Mouse (Mus musculus) lung, adult 18-20 months (tissue): Measurements from ENCODE around the gene Fbxo17.

ENCODE experiments used
- DNase-seq, 2 experiments: peaks; one replicate each; pipeline ENCODE4 v3.0.0; 2022; ENCODE audit warnings: mixed read lengths in 2 of 2

Fbxo17 gene

GRCm38 (mm10) chr7:28719159-28719558, 2.6 kb downstream of the Fbxo17 start:
- DNase-seq, result no peak

DNA sequence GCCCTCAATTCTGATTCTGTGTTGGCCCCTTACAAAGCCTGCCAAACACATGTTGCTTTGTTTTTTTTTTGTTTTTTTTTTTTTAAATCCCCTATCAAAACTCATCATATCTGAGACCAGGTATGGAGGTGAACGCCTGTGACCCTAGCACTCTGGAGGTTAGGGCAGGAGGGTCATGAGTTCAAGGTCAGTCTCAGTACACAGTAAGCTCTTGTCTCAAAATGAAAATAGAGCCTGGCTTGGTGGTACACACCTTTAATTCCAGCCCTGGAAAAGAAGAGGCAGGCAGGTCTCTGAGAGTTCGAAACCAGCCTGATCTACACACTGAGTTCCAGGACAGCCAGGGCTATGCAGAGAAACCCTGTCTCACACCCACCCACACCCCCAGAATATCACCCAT, 3.0 kb downstream of the Fbxo17 start:
- no peak for DNase-seq

DNA sequence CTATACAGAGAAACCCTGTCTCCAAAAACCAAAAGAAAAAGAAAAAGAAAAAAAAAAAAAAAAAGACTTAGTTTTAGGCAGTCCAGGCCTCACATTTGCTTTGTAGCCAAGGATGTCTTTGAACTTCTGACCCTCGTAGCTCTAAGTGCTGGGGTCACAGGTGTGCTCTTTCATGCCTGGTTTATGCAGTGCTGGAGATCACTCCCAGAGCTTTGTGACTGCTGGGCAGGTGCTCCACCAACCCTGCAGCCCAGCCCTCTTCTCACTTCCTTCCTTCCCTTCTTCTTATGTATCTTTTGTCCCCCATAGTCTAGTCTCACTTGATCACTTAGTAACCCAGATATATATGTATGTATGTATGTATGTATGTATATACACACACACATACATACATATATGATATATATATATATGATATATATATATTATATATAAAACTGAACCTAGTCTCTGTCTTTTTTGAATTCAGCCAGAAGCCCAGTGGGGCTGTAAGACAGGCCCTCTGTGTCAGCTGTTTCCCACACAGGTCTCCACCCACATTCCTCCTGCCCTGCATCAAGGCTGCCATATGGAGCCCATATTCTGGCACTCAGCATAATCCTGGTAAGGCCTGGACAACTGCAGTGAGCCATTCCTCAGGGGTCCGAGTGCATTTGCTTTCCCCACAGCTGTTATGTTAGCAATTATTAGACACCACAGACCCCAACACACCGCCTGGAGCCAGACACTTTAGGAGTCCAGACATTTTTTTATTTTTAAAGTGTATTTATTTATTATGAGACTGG, 4.3 kb downstream of the Fbxo17 start:
- DNase-seq, result no peak

GRCm38 (mm10) chr7:28722079-28722478, 5.5 kb downstream of the Fbxo17 start:
- DNase-seq, result no peak

GRCm38 (mm10) chr7:28724613-28725012, 8.0 kb downstream of the Fbxo17 start:
- DNase-seq, result no peak

GRCm38 (mm10) chr7:28726600-28726999, 10.0 kb downstream of the Fbxo17 start:
- DNase-seq, result peak; percentile 64 to 78

- no peak for DNase-seq
Observed at GRCm38 (mm10) chr7:28727649-28728340, 11.2 kb downstream of the Fbxo17 start.

GRCm38 (mm10) chr7:28732341-28733142, 15.9 kb downstream of the Fbxo17 start:
- peak; percentile 92 to 94 for DNase-seq

GRCm38 (mm10) chr7:28733211-28733610, 16.6 kb downstream of the Fbxo17 start:
- no peak for DNase-seq

- peak; percentile 53 to 62 for DNase-seq
Observed at GRCm38 (mm10) chr7:28735701-28736100, 19.1 kb downstream of the Fbxo17 start.

DNA sequence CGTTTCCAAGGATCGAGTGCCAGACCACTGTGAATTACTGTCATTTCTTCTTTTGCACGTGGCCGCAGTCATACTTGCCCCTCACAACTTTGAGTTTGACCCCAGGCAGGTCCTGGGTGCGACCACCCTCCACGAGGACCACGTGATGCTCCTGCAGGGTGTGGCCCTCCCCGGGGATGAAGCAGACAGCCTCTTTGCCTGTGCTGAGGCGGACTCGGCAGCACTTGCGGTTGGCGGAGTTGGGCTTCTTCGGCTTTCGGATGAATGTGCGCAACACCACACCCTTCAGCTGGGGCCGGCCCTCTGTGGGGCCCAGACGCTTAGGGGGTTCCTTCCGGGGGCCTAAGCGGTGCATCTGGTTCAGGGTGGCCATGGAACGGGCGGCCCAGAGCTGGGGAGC, 23.2 kb downstream of the Fbxo17 start:
- DNase-seq, result no peak

GRCm38 (mm10) chr7:28740949-28741348, 24.3 kb downstream of the Fbxo17 start:
- no peak for DNase-seq

DNA sequence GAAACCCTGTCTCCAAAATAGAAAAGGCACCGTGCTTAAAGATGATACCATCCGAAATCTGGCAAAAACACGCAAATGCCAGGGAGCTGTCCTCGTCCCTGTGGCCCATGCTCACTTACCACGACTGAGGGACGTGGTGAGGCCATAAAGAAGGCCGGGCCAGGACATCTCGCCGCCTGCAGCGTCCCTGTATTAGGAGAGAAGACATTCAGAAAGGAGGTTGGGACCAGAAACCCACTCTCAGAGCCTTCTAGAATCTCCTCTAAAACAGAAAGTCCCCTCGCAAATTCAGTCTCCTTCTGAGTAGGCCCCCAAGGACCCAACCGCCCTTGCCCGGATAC, 24.7 kb downstream of the Fbxo17 start:
- DNase-seq, result no peak

- peak; percentile 96 to 97 for DNase-seq
Observed at GRCm38 (mm10) chr7:28741709-28742438, 25.3 kb downstream of the Fbxo17 start, which contains the start of the genes Mrps12 and Sars2. Gene Mrps12, minus strand, starts transcription at chr7:28741820. Gene Sars2, plus strand, starts transcription at chr7:28741992.

GRCm38 (mm10) chr7:28749935-28750334, 33.3 kb downstream of the Fbxo17 start:
- DNase-seq, result no peak

GRCm38 (mm10) chr7:28756079-28756478, 39.5 kb downstream of the Fbxo17 start, which contains the start of gene Ccer2:
Gene Ccer2, plus strand, starts transcription at chr7:28756174.
- no peak for DNase-seq

DNA sequence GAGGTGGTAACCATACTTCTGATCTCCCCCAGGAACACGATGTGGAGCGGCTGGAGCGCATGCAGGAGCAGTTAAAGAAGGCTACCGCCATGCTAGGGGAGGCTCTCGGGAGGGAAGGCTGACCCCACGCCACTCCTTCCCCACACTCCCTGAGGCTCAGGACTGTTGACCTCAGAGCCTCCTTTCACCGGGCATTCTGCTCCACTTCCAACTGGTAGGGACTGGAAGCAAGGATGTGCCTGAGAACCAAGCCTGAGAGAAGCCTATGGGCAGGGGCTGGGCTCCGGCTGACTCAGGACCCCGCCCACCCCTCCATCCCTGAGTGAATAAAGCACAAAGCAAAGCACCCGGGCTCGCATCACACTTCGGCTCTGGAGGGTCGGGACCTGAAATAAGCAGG, 42.0 kb downstream of the Fbxo17 start:
- DNase-seq, result no peak

DNA sequence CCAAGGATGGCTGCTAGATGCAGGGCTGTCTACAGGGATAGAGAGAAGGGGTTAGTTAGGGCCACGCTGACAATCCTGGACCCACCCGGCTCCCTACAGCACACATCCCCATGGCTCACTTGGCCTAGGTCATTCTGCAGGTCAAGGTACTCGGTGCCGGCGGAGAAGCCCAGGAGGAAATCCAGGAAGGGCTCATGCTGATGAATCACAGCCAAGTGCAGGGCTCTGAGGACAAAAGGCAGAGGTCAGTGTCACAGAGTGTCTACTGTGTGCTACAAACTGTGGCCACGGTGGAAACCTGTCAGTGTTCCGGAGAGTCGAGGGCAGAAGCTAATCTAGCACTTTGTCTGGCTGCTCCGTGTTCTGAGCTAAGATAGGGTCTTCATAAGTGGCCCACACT, 45.3 kb downstream of the Fbxo17 start:
- DNase-seq, result no peak

DNA sequence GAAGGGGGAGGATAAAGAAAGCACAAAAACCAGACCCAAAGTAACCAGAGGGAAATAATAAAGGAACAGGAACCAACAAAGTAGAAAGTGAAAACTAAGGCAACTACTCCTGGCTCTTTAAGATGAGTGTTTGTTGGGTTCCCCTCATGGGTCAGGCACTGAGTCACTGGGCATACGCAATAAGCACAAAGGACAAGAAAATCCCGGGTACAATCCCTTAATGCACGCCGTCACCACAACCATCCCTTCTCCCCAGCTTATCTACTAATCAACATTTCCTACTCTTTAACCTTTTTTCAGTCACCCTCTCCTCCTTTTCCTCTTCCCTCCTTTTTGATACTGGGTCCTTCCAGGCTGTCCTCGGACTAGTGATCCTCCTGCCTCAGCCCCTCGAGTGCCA, 48.6 kb downstream of the Fbxo17 start:
- no peak for DNase-seq

DNA sequence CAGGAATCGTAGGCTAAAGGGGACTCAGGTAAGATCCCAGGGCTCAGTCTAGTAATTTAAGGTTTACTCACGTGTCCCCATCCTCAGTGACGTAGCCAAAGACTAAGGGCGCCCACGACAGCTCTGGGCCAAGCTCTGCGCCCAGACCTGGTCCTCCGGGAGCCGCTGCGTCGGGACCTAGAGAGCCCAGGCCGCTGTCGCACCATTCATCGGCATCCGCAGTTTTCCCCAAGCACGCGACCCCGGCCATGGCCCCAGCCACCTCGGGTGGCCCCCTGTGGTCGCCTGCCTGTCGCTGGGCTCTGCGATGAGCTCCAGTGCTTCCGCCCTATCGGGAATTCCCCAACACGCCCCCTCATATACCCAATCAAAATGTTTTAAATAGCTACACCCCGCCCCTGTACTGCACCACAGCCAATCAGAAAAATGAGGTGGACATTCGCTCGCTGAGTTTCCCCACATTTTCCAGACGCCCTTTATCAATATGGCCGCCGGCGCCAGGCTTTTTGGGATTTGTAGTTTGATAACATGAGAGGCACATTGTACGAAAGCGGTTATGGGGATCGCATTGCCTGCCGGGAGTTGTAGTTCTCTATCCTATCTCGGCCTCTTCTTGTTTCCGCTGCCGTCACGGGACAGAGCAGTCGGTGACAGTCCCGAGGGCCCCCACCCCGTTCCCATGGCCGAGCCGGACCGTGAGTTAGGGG, 49.7 kb downstream of the Fbxo17 start, which contains the start of gene Sirt2:
Gene Sirt2, plus strand, starts transcription at position 563 of the 707 bp plus-strand sequence.
- peak; percentile 99 for DNase-seq

- no peak for DNase-seq
Observed at GRCm38 (mm10) chr7:28766910-28767309, 50.3 kb downstream of the Fbxo17 start.

DNA sequence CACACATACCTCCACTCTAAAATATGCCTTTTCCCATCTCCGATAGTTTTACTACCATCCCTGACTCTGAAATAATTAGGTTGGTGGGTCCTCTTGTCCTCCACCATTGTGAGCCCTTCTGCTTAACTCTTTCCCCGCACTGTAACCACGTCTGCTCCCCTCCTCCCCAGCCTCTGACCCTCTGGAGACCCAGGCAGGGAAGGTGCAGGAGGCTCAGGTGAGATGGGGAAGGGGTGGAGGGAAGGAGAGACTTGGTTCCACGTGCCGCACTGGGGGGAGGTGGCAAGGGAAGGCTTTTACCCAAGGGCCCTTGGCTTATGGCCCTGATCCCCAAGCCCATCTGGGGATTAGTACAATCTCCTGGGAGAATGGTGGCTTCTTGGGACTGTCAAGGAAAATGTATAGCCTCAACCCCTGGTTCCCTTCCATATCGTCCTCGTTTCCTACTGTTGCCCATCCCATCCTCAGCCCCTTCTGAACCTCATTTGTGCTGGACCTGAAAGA, 50.9 kb downstream of the Fbxo17 start, which contains the start of gene Nfkbib:
Gene Nfkbib, minus strand, starts transcription at position 51 of the 504 bp plus-strand sequence.
- DNase-seq, result no peak
